Mouse (Mus musculus) thymus, adult 2 months (tissue): ENCODE results near the gene Sc5d.

ENCODE experiments used
- CTCF ChIP-seq: fragments of 200-500 bp; IDR thresholded peaks from 2 replicates; pipeline ENCODE4 v1.5.1; 2012; ENCODE audit warnings: mild to moderate bottlenecking, control low read depth, low read length, moderate library complexity, borderline replicate concordance; ENCODE audit not compliant: control insufficient read depth, poor library complexity, insufficient read depth; ENCODE audit errors: extremely low read depth
- POLR2A ChIP-seq: fragments of 200-500 bp; IDR thresholded peaks from 2 replicates; pipeline ENCODE4 v1.6.1; 2012; ENCODE audit warnings: mild to moderate bottlenecking, low read length, control low read depth, moderate library complexity; ENCODE audit not compliant: control insufficient read depth, poor library complexity, insufficient read depth; ENCODE audit errors: extremely low read depth

- no peak for TF ChIP-seq CTCF
- TF ChIP-seq POLR2A: no peak
Observed at GRCm38 (mm10) chr9:42272690-42273089, 8.6 kb upstream of the Sc5d start.
